Mouse (Mus musculus): ENCODE measurements at regions not wholly inside any gene's neighbourhood (a gene's known extent, or its start where the extent isn't known, plus 50 kb on each side); places are given as distances from the start of the nearest gene placed in this dataset.

- DNase-seq (ENCODE audit: low spot score in 2 of 2): no peak
Observed at GRCm38 (mm10) chr8:34756916-34757315, 645.4 kb upstream of the Gm10131 start.

DNA sequence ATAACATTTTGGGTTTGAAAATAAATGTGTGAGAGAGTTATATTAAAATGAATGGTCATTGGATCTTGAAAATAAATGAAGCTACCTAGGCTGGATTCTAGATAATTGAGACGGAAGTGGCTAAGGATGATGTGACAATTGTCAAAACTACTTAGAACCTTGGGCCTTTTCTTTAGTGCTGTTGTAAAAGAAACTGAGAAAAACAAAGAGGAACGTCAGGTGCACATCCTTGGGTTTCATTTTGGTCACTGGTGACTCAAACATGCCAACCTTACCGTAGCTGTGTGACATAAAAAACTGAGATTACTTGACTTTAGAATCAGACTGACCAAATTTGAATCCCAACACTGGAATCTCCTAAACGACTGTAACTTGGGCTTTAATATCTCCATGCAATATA, 644.6 kb upstream of the Gm10131 start:
- no peak for DNase-seq (ENCODE audit: low spot score in 2 of 2)

- no peak for DNase-seq (ENCODE audit: low spot score in 2 of 2)
Observed at GRCm38 (mm10) chr8:34755480-34755879, 643.9 kb upstream of the Gm10131 start.

DNA sequence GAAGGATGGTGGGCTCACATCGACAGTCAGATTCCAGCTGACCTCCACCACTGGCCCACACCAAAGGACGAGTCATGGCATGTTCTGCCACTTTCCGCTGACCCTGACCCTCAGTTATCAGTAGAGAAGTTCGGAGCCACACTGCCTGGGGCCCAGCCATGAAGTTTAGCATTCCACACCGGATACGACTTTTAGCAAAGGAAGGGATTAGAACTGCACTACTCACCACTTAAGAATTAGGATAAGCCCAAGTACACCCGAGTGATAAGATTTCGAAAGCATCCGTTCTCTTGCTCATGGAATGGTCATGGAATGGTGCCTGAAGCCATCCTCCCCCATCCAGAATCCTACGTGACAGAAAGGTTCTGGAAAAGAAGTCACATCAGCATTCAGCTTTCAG, 641.5 kb upstream of the Gm10131 start:
- DNase-seq (ENCODE audit: low spot score in 2 of 2): no peak

- DNase-seq (ENCODE audit: low spot score in 2 of 2): no peak
Observed at GRCm38 (mm10) chr8:34748521-34748920, 637.0 kb upstream of the Gm10131 start.

DNA sequence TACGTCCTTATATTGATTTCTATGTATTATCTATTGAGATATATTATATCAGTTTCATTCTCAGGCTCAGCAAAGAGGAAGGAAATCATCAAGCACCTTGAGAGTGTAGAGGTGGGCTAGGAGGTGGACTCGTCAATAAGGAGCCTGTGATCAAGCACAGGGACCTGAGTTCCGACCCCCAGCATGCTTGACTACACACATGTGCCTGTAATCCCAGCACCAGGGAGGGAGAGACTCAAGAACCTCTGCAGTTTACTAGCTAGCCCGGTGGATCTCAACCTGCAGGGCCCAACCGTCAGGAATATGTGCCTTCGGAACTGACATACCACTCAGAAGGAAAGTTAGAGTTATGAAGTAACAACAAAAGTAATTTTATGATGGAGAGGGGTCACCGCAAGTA, 634.2 kb upstream of the Gm10131 start:
- no peak for DNase-seq (ENCODE audit: low spot score in 2 of 2)

DNA sequence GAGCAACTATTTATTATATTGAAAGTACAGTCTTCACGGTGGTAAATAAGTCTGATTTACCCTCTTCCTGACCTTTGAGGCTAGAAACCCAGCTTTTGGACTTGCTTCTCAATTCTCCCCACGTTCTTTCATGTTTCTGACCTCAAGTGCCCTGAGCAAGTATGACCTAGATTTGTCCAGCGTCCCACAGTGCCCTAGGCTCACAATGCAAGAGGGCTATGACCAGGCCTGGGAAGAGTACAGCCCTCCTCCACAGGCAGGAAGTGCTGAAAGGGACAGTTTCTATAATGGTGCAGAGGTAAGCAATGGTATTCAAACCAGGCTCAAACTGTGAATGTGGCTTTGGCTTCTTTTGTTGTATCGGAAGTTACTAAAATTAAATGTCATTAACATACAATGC, 633.1 kb upstream of the Gm10131 start:
- no peak for DNase-seq (ENCODE audit: low spot score in 2 of 2)

DNA sequence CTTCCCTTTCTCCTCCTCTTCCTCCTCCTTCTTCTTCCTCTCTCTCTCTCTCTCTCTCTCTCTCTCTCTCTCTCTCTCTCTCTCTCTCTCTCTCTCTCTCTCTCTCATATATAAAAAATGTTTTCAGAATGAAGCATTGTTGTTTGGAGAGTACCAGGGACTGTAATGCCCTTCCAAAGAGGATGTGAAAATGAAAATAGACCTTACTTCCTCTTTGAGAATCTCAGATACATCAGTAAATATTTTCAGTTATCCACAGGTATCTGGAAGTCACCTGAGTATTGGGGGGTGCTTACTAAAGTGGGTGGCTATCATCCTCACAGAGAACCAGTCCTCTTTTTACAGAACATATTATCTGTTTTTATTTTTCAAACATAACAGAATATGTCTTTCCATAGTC, 632.6 kb upstream of the Gm10131 start:
- no peak for DNase-seq (ENCODE audit: low spot score in 2 of 2)

- DNase-seq (ENCODE audit: low spot score in 2 of 2): no peak
Observed at GRCm38 (mm10) chr8:34743137-34743536, 631.6 kb upstream of the Gm10131 start.

DNA sequence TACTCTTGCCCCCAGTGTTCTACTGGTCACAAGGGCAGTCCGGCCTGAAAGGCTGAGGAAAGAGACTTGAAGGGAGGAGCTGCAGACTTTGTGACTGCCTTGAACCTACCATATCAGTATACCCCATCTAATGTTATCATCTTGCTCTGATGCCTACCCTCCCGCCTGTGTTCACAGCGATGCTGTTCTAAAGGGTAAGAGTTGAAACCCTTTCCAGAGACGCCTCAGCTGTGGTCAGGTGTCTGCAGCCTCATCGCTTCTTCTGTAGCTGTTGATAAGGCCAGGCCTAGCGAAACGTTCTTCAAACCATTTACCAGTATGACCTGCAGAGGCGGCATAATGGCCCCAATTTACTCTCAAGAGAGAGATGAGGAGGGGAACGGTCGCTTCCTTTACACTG, 629.3 kb upstream of the Gm10131 start:
- DNase-seq (ENCODE audit: low spot score in 2 of 2): no peak

- no peak for DNase-seq (ENCODE audit: low spot score in 2 of 2)
Observed at GRCm38 (mm10) chr8:34739836-34740804, 628.6 kb upstream of the Gm10131 start.

DNA sequence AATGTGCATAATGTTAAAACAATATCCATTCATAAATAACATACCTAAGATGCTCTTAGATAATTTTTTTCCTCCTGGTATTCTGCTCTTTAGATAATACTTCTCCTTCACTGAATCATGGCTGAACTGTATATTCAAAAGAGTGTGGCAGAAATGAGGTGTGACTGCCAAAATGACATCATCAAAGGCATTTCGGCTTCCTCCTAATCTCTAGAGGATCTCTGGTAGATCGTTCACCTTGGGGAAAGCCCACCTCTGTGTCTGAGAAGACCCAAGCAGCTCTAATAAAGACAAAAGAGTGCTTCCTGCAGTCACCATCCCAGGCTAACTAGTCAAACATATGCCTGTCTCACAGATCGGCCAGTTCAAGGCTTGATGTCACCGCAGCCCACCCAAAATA, 624.7 kb upstream of the Gm10131 start:
- no peak for DNase-seq (ENCODE audit: low spot score in 2 of 2)

DNA sequence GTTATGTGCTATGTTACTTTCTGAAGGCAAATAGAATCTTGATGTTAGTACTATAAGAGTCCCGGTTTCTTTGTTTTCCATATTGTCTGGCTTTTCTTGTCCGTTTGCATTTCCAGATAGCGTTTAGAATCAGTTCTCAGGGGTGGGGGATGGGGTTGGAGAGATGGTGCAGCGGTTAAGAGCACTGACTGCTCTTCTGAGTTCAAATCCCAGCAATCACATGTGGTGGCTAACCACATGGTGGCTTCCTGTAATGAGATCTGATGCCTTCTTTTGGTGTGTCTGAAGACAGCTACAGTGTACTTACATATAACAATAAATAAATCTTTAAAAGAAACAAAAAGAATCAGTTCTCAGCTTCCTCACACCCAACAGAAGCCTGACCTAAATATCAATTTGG, 623.5 kb upstream of the Gm10131 start:
- no peak for DNase-seq (ENCODE audit: low spot score in 2 of 2)

DNA sequence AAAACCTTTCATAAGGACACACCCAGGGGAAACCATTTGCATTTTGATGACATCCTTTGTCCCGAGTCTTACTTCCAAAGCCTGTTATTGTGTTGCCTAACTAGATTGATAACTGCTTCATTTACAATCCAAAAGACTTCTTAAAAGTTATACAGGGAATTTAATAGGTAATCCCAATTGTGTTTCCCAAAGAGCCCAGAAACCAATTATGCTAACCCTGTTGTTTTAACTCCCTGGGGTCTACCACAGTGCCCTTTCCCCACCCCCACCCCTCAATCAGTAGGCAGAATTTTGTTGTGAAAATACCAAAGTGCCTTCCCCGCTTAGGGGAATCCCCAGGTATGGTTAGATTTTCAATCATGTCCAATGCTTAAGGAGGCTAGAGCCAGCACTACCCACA, 621.3 kb upstream of the Gm10131 start:
- no peak for DNase-seq (ENCODE audit: low spot score in 2 of 2)

DNA sequence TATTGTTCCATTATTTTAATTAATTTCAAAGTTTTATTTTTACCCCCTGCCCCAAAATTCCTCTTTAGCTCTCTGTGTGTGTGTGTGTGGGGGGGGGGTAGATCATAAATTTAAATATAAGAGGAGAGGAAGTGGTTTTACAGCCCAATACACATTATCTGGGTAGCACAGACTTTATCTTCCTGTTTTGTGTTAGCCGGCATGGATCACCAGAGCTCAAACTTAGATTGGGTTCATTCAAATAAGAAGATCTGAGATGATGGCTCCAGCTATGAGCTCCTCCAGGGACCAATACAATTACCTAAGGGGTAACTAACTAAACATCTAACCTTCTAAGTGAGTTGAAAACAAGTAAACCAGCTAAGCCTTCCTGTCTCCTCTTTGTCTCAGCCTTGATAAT, 620.8 kb upstream of the Gm10131 start:
- no peak for DNase-seq (ENCODE audit: low spot score in 2 of 2)

- DNase-seq (ENCODE audit: low spot score in 2 of 2): no peak
Observed at GRCm38 (mm10) chr8:34731096-34731999, 619.8 kb upstream of the Gm10131 start.

DNA sequence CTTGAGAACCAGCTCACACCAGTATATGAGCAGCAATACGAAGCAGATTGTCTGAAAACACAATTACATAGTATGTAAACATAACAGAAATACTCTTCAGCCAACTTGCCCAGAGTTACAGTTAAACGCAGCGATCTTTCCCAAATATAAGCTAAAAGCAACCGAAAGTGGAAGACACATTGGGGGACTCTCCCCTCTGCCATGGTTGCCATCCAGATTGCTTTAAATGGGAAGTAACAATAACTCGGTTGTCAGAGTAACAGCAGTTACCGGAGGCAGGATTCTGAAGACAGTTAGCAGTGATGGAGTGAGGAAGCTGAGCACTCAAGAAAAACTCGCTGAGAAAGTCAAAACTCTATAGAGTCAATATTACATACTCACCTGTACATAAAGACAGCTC, 618.0 kb upstream of the Gm10131 start:
- no peak for DNase-seq (ENCODE audit: low spot score in 2 of 2)

GRCm38 (mm10) chr8:34727699-34728098, 616.2 kb upstream of the Gm10131 start:
- no peak for DNase-seq (ENCODE audit: low spot score in 2 of 2)

- no peak for DNase-seq (ENCODE audit: low spot score in 2 of 2)
Observed at GRCm38 (mm10) chr8:34726145-34726767, 614.7 kb upstream of the Gm10131 start.

DNA sequence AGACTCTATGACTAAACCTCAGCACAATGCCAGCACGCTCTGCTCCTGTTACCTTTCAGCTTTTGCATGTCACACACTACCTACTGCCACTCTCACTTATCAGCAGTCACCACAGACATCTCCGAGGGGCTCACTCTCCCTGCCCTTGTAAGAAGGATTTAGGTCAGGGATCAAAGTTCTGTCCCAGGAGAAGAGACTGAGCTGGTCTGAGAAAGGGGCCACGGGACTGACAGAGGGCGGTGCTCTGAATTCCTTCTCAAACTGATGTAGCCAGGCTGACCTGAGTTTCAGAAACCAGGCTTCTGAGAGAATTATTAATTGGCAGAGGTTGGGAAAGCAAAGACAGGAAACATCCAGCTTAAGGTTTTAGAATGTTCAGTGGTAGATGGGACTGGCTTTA, 614.0 kb upstream of the Gm10131 start:
- no peak for DNase-seq (ENCODE audit: low spot score in 2 of 2)

- DNase-seq (ENCODE audit: low spot score in 2 of 2): no peak
Observed at GRCm38 (mm10) chr8:34709911-34710733, 598.6 kb upstream of the Gm10131 start.

Measured in frontal cortex, postnatal 25 days (tissue).